Mouse (Mus musculus): ENCODE measurements at regions not wholly inside any gene's neighbourhood (a gene's known extent, or its start where the extent isn't known, plus 50 kb on each side); places are given as distances from the start of the nearest gene placed in this dataset.

DNA sequence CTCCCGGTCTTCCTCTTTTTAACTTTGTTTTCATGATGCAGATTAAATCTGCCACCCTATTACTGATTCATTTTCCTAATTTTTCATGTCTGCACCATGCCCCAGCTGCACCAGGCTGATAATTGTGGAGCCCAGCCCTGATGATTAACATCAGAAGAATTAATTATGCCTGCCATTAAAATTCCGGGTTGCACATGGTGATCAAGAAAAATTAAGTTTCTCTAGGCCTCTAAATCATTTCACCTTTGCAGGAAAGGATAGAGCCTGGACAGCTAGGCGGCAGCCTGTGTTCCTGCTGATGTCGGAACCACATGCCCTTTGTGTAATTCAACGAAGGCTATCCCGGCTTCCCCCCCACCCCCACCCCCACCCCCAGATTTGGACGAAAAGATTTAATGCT is 233.7 kb upstream of the Hnrnpa3 start:
- H3K27ac ChIP-seq: peak overlapping the region; percentile 60
- H3K36me3 ChIP-seq: no peaks in the 10 kb centered on the region
- peak; percentile 14 for DNase-seq (ENCODE audit: low spot score)
- H3K9me3 ChIP-seq: no peaks in the 10 kb centered on the region
- H3K4me1 ChIP-seq (replicated peaks): peaks cover 33% of the 10 kb centered on the region
- 43% methylated on average over 7 of the region's 7 CpGs for WGBS
- H3K4me3 ChIP-seq: no peak overlapping the region
- H3K27me3 ChIP-seq (ENCODE audit: insufficient read depth, poor library complexity, severe bottlenecking): no peaks in the 10 kb centered on the region

DNA sequence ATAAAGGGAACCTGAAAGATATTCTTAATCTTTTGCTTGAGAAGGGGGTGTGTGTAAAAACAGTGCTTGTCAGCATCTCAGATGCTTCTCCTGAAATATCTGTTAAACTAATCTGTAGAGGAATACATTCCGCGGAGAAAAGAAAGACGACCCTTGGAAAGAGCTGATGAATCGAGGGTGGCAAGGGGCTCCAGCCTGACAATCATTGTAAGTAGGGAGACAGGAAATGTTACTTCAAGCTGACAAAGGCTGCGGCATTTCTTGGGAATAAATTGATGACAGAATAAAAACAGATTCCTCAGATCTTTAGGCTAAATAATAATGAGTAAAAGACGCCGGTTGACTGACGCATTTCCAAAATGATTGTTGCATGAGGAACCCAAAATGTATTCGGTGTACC is 233.3 kb upstream of the Hnrnpa3 start:
- no peak overlapping the region for H3K4me3 ChIP-seq
- no peaks in the 10 kb centered on the region for H3K9me3 ChIP-seq
- H3K36me3 ChIP-seq: no peaks in the 10 kb centered on the region
- peak overlapping the region; percentile 60 for H3K27ac ChIP-seq
- 63% methylated on average over 9 of the region's 9 CpGs for WGBS
- H3K27me3 ChIP-seq (ENCODE audit: insufficient read depth, poor library complexity, severe bottlenecking): no peaks in the 10 kb centered on the region
- no peak for DNase-seq (ENCODE audit: low spot score)
- H3K4me1 ChIP-seq (replicated peaks): peaks cover 33% of the 10 kb centered on the region

DNA sequence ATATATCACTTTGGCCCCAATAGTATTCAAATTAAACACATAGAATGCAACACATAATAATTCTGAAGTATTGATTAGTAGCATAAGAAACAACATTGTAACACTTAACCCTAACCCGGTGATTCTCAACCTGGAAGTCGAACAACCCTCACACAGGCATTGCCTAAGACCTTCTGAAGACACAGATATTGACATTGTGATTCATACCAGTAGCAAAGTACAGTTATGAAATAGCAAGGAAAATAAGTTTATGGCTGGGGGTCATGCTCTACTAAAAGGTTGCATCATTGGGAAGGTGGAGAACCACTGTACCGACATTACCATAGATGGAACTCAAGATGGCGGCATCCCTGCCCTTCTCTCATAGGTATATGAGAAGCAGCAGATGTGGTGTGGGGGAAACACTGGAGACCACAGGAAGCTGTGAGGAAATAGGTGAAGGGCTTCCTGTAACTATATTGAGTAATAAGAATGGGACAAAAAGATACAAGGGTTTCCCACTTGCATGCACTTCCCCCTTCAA is 231.1 kb upstream of the Hnrnpa3 start:
- H3K36me3 ChIP-seq: no peaks in the 10 kb centered on the region
- H3K4me1 ChIP-seq (replicated peaks): peaks cover 30% of the 10 kb centered on the region
- H3K4me3 ChIP-seq: no peak overlapping the region
- 93% methylated on average over 4 of the region's 4 CpGs for WGBS
- H3K27me3 ChIP-seq (ENCODE audit: insufficient read depth, poor library complexity, severe bottlenecking): no peaks in the 10 kb centered on the region
- no peak overlapping the region for H3K27ac ChIP-seq
- no peak for DNase-seq (ENCODE audit: low spot score)
- H3K9me3 ChIP-seq: no peaks in the 10 kb centered on the region

DNA sequence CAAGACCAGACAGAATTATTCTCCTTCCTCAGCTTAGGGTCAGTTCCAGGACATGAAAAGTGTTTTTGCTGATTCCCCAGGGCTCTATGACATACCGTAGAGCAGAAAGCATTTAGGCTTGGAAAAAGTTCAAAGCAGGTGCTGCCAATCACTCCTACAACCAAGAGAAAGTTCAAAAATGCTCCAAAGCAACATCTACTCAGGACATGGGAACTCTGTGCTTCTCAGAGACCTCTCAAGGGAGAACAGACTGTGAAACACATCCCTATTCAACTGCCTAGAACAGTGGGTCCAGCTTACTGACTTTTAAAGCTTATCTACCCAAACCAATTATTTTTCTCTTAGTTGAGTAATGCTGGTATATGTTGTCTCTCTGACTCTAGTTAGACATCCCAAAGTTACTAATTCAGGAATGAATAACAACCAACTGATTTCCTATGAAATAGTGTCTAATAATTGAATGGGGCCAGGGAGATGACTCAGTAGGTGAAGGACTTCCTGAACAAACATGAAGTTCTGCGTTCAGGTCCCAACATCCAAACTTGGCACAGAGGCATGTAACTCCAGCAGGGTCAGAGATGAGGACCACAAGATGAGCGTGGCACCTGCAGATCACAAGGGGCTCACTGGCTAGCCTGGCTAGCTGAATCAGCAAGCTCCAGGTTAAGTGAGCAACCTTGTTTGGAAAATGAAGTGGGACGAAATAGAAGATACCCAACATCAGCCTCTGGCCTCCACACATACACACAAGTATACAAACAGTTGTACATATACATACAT is 228.7 kb upstream of the Hnrnpa3 start:
- no peaks in the 10 kb centered on the region for H3K27me3 ChIP-seq (ENCODE audit: insufficient read depth, poor library complexity, severe bottlenecking)
- H3K36me3 ChIP-seq: no peaks in the 10 kb centered on the region
- DNase-seq (ENCODE audit: low spot score): no peak
- peaks cover 8% of the 10 kb centered on the region for H3K4me1 ChIP-seq (replicated peaks)
- H3K4me3 ChIP-seq: no peak overlapping the region
- 84% methylated on average over 4 of the region's 4 CpGs for WGBS
- H3K27ac ChIP-seq: no peak overlapping the region
- no peaks in the 10 kb centered on the region for H3K9me3 ChIP-seq

DNA sequence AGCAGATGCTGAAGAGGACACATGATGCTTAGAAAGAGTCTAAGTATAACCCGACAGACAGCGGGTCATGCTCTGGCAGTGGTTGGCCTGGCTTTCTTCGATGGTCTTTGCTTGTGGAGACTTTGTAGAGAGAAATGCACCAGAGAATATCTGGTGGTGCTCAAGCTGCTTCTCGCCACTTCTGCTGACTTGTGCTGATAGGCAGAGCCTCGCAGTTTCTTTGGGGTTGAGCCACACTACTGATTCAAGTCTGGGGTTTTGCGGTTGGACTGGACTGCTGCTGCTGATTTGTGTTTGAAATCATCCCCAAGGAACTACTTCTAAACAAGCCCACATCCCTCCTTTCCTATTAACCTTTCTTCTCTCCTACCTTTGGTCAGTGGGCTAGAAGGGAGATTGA is 227.1 kb upstream of the Hnrnpa3 start:
- no peaks in the 10 kb centered on the region for H3K4me1 ChIP-seq (replicated peaks)
- H3K27ac ChIP-seq: no peak overlapping the region
- DNase-seq (ENCODE audit: low spot score): no peak
- H3K9me3 ChIP-seq: no peaks in the 10 kb centered on the region
- no peak overlapping the region for H3K4me3 ChIP-seq
- 88% methylated on average over 6 of the region's 6 CpGs for WGBS
- H3K27me3 ChIP-seq (ENCODE audit: insufficient read depth, poor library complexity, severe bottlenecking): no peaks in the 10 kb centered on the region
- H3K36me3 ChIP-seq: no peaks in the 10 kb centered on the region

DNA sequence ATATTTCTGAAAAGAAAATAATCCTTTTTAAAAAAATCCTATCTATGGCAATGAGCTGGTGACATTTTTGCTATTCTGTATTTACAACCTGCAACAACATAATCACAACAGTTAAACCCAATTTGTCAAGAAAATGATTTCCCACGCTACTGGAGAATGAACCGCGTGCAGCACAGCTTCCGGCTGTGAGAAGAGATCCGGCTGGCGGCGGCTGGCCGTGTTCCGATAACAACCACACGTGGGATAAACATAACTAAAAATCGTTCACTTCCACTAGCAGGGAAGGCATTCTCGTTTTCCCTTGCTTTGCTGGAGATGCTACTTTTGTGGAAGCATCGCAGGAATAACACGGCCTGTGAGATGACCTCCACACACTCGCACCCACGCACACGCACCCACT is 224.5 kb upstream of the Hnrnpa3 start:
- 94% methylated on average over 17 of the region's 17 CpGs for WGBS
- no peaks in the 10 kb centered on the region for H3K4me1 ChIP-seq (replicated peaks)
- no peak for DNase-seq (ENCODE audit: low spot score)

DNA sequence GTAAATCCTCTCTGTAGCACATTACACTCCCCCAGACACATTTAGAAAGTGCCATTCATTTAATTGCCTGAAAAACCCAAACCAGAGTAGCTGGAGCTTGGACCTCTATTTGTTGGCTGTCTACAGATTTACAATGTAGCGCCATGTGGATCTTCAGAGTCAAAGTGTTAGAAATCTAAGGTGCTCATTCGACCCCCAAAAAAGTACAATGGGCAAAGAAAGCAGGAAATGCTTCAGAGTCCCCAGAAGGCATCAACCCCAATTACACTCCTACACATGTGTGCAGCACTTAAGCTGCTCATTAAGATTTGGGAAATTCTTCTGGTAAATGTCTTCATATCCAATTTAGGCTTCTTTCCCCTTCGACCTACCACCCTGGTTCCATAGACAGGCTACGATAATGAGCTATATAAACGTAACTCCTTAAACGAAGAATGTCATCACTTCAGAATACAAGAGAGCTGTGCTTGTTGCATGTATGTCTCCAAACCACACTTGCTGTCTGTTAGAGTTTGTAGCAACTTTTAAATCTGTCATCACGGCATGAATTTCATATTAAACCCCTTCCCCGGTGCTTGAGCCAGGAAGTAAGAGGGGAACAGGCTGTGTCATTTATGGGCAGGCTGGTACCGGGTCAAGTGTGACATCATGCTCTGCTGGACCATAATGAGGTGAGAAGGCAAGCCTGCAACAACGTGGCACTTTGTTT is 219.4 kb upstream of the Hnrnpa3 start:
- no peak overlapping the region for H3K27ac ChIP-seq
- H3K4me1 ChIP-seq (replicated peaks): no peaks in the 10 kb centered on the region
- WGBS: 87% methylated on average over 10 of the region's 10 CpGs
- H3K9me3 ChIP-seq: no peaks in the 10 kb centered on the region
- H3K27me3 ChIP-seq (ENCODE audit: insufficient read depth, poor library complexity, severe bottlenecking): no peaks in the 10 kb centered on the region
- no peaks in the 10 kb centered on the region for H3K36me3 ChIP-seq
- no peak for DNase-seq (ENCODE audit: low spot score)
- H3K4me3 ChIP-seq: no peak overlapping the region

More for the DNA sequence above, 224.5 kb upstream of the Hnrnpa3 start:
- Histone ChIP-seq H3K27ac (no peak overlapping the region), H3K9me3 (no peaks in the 10 kb centered on the region), H3K4me3 (no peak overlapping the region), H3K36me3 (no peaks in the 10 kb centered on the region), H3K27me3 (ENCODE audit: insufficient read depth, poor library complexity, severe bottlenecking) (no peaks in the 10 kb centered on the region)

DNA sequence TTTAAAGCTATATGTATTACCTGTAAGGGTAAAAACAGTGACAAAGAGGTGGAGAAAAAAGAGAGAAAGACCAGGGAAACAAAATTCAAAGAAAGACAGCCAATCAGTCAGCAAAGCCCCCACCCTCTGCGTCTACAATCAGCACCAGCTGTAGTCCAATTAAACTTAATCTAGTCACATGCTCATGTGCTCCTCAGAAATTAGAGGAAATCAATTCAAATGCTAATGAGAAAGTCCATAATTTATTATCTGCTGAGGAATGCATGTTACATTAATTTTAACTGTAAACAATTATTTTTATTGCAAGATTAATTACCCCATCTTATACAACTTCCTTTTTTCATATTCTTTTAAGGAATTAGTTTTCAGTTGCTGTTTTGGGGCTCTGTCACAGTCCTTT is 216.4 kb upstream of the Hnrnpa3 start:
- Histone ChIP-seq H3K36me3 (no peaks in the 10 kb centered on the region), H3K4me3 (no peak overlapping the region), H3K27ac (no peak overlapping the region), H3K9me3 (no peaks in the 10 kb centered on the region), H3K4me1 (replicated peaks) (no peaks in the 10 kb centered on the region), H3K27me3 (ENCODE audit: insufficient read depth, poor library complexity, severe bottlenecking) (no peaks in the 10 kb centered on the region)
- WGBS: 73% methylated on average over 1 of the region's 1 CpGs
- DNase-seq (ENCODE audit: low spot score): no peak

DNA sequence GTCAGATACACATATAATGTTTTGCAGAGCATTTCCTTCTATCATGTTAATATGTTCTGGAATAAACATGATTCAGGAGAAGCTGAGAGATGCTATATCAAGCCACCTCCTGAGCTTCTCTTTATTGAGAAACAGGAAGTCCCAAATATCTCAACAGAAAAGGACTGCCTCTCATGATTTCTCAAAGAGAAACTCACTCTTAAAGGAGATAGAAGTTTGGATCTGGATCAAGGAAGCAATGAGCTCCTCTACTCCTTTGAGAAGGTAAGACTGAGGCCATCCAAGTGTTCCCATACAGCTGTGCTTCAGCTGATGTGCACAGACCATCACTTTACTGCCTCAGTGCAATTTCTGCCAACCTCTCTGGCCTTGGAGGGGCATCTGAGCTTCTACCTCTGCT is 213.9 kb upstream of the Hnrnpa3 start:
- no peaks in the 10 kb centered on the region for H3K36me3 ChIP-seq
- H3K4me1 ChIP-seq (replicated peaks): no peaks in the 10 kb centered on the region
- H3K27me3 ChIP-seq (ENCODE audit: insufficient read depth, poor library complexity, severe bottlenecking): no peaks in the 10 kb centered on the region
- no peaks in the 10 kb centered on the region for H3K9me3 ChIP-seq
- no peak for DNase-seq (ENCODE audit: low spot score)
- H3K27ac ChIP-seq: no peak overlapping the region
- no peak overlapping the region for H3K4me3 ChIP-seq

DNA sequence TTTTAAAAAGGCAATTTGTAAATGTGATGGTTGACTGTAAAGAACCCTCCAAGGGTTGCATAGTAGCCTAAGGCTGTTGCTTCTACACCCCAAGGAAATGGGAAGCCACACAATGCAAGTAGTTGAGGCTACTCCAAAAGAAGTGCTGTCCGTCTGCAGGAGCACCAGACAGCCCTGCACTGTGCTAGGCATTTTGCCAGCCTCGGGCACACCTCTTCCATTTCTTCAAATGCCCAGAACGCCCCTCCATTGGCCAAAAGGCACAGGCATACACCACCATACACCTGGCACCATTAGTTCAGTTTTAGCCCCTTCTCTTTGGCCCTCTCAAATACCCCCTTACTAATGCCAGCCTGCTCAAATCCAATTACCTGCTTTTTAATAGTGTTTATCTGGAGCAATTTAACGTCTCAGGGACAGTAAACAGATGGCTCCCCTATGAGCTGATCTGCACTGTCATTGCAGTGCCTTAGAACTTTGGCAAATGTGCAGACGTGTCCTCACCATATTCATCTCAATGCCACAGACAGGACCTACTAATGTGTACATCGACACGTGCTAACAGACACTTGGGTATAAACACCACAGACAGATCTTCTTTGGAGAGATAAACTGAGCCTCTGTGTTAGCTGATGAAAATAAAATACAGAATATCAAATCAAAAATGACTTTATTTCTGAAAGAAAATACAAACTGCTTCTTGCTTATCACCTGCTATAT is 211.9 kb upstream of the Hnrnpa3 start:
- H3K4me1 ChIP-seq (replicated peaks): no peaks in the 10 kb centered on the region
- WGBS: 82% methylated on average over 7 of the region's 7 CpGs
- H3K27ac ChIP-seq: no peak overlapping the region
- no peak for DNase-seq (ENCODE audit: low spot score)
- H3K4me3 ChIP-seq: no peak overlapping the region
- H3K27me3 ChIP-seq (ENCODE audit: insufficient read depth, poor library complexity, severe bottlenecking): no peaks in the 10 kb centered on the region
- no peaks in the 10 kb centered on the region for H3K36me3 ChIP-seq
- H3K9me3 ChIP-seq: no peaks in the 10 kb centered on the region

DNA sequence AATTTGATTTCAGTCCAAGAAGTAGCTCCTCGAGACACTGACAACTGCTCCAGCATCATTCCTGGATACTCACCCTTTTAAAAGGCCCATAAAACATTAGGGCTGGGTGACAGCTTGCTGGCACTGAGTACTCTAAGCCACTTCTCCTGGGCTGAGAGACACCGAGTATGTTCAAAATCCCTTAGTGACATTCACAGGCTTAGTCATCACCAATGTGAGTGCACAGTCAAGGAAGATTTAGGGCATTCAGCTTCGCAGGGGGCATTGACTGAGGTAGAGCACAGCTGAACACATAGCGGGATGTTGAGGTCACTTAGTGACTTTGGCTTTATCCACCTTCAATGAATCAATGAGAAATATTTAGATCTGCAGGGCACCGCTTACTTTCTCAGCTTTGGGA is 210.8 kb upstream of the Hnrnpa3 start:
- DNase-seq (ENCODE audit: low spot score): no peak
- 90% methylated on average over 5 of the region's 5 CpGs for WGBS
- H3K36me3 ChIP-seq: no peaks in the 10 kb centered on the region
- H3K9me3 ChIP-seq: no peaks in the 10 kb centered on the region
- no peak overlapping the region for H3K27ac ChIP-seq
- no peaks in the 10 kb centered on the region for H3K4me1 ChIP-seq (replicated peaks)
- H3K4me3 ChIP-seq: no peak overlapping the region
- no peaks in the 10 kb centered on the region for H3K27me3 ChIP-seq (ENCODE audit: insufficient read depth, poor library complexity, severe bottlenecking)

DNA sequence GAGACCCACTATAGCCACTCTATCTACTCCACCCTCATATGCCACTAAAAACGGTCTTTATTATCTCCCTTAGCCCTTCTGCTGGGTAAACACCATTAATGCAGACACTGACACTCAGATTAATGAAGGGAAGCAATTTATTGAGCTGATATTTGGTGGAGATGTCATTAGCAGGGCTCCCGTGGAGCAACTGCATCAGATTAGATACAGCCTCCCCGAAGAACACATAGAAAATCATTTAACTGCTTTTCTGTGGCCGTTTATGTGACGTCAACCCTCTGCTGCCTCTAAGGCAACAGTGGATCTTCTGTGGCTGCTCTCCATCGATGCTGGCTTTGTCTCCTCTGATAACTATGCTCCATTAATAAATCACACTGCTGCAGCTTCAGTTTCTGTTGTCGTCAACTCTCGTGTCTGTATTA is 207.2 kb upstream of the Hnrnpa3 start:
- H3K36me3 ChIP-seq: no peaks in the 10 kb centered on the region
- H3K9me3 ChIP-seq: no peaks in the 10 kb centered on the region
- no peaks in the 10 kb centered on the region for H3K27me3 ChIP-seq (ENCODE audit: insufficient read depth, poor library complexity, severe bottlenecking)
- H3K27ac ChIP-seq: no peak overlapping the region
- DNase-seq (ENCODE audit: low spot score): no peak
- 87% methylated on average over 8 of the region's 8 CpGs for WGBS
- no peaks in the 10 kb centered on the region for H3K4me1 ChIP-seq (replicated peaks)
- no peak overlapping the region for H3K4me3 ChIP-seq

All from hindbrain, embryonic 10.5 days (tissue).